Mouse (Mus musculus) embryonic facial prominence, embryonic 10.5 days (tissue): ENCODE results near the gene Ctnnd2. TPM values are rescaled to one million over a fixed set of nuclear protein-coding genes. Genes with fewer than 3 reads are reported as not detected.

Experiments used
- DNase-seq: peaks from one replicate; pipeline ENCODE4 v3.0.0-alpha.2; 2017; ENCODE audit warnings: low spot score
- H3K27ac ChIP-seq: fragments of 300-500 bp; sonication (generic); replicated peaks from 2 replicates; pipeline ENCODE4 v1.5.1; 2016; ENCODE audit warnings: mild to moderate bottlenecking
- H3K27me3 ChIP-seq: fragments of 300-500 bp; sonication (generic); replicated peaks from 2 replicates; pipeline ENCODE4 v1.6.1; 2016; ENCODE audit warnings: low read depth, mild to moderate bottlenecking; ENCODE audit not compliant: poor library complexity, severe bottlenecking
- H3K36me3 ChIP-seq: fragments of 300-500 bp; sonication (generic); replicated peaks from 2 replicates; pipeline ENCODE4 v1.6.1; 2016; ENCODE audit warnings: mild to moderate bottlenecking, moderate library complexity
- H3K4me1 ChIP-seq: fragments of 300-500 bp; sonication (generic); 2 replicates; pipeline ENCODE4 v1.6.1; 2016
- H3K4me3 ChIP-seq: fragments of 300-500 bp; sonication (generic); 2 replicates; pipeline ENCODE4 v1.5.1; 2016; ENCODE audit warnings: mild to moderate bottlenecking, moderate library complexity
- H3K9me3 ChIP-seq: fragments of 300-500 bp; sonication (generic); 2 replicates; pipeline ENCODE4 v1.6.1; 2016; ENCODE audit warnings: mild to moderate bottlenecking
- WGBS: fragments of 180-500 bp; shearing (Covaris S2); methylation state at CpG from one replicate; pipeline ENCODE4 v1.1.7; 2016; 5-methylcytosine and 5-hydroxymethylcytosine counted together
- polyA plus RNA-seq: library from polyadenylated mRNA; unstranded; fragments of >200 nt; fragmentation: Nextera tagmentation; extraction: Ambion mirVana; gene quantifications from 2 replicates; pipeline ENCODE4 v1.2.1, GENCODE M21; 2016

Gene Ctnnd2
- polyA plus RNA-seq, 1 experiment from 2014 or later = 13.3 TPM

DNA sequence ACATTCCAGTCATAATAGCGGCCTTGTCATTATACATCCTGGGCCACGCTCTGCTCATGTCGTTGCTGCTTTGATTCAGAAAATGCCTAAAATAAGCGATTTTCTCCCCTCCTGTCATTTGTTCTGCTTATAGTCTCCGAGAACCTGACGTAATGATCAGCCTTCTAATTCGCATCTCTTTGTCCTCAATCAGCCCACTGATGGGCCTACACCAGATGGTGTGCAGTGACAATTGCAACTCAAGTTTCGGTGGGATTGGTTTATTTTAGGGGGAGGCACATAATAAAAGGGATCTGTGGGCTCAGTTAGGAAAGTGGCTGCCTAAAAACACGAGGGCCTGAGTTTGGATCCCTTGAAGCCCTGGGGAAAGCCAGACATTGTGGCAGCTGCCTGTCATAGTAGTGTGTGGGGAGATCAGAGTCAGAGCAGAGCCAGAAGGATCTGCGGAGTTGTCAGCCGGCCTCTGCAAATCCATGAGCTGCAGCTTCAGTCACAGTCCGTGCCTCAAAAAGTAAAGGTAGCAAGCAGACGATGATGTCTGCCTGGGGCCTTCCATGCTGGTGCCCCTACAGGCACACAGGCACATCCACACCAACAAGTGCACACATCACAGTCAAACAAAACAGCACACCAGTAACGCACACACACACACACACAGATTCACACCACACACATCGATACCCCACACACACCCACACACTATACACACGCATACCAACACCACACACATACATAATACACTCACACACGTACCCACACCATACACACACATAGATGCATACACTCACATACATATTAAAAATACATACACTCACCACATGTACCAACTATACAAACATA lies 655.3 kb downstream of the Ctnnd2 start:
- Histone ChIP-seq H3K9me3 (no peaks in the 10 kb centered on the region), H3K36me3 (no peaks in the 10 kb centered on the region), H3K27ac (no peak overlapping the region), H3K27me3 (no peaks in the 10 kb centered on the region), H3K4me1 (0 out of 2 replicates have a peak, but pooled peaks cover 3% of the 10 kb centered on the region), H3K4me3 (no peak overlapping the region)
- WGBS = 84% methylated on average over 17 of the region's 17 CpGs
- no peak for DNase-seq

DNA sequence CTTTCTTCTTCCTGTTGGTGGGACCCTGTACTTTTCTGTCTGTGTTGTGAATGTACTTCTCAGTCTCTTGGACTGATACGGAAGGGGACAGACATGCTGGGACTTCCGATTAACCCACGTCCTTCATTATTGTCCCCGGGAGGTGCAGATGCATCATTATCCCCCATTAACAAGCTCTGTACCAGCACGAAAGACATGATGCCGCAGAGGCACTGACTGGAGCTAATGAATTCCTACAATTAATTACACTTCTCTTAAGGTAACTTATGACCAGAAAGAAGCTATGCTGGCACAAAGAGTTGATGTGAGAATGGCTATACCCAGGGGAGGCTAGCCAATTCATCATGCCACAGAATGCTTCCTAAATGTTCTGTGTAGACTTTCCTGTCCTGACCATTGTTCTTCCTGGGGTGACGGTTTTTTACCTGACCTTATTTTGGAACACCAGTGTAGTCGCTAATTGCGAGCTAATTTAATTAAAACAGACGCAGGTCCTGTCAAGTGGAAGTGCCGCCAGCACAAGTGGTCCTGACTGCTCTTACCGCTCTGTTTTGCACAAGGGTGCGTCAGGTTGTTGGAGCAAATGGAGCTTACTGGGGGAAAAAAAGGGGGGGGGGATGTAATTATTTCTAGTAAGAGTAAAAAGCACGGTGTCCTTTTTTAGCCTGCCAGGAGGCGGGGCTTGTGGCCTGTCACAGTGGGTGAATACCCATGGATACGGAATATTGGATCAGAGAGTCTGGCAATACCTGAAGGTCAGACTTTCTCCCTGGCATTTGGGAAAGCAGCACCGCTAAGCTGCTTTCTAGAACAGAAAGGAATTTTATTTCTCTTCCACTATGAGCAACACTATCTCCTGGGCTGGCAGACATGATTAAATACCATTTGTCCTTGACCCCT lies 685.1 kb downstream of the Ctnnd2 start:
- no peaks in the 10 kb centered on the region for H3K27me3 ChIP-seq
- no peak overlapping the region for H3K27ac ChIP-seq
- no peaks in the 10 kb centered on the region for H3K9me3 ChIP-seq
- H3K4me3 ChIP-seq = no peak overlapping the region
- WGBS = 84% methylated on average over 17 of the region's 17 CpGs
- no peaks in the 10 kb centered on the region for H3K36me3 ChIP-seq
- DNase-seq = no peak
- H3K4me1 ChIP-seq = no peaks in the 10 kb centered on the region

DNA sequence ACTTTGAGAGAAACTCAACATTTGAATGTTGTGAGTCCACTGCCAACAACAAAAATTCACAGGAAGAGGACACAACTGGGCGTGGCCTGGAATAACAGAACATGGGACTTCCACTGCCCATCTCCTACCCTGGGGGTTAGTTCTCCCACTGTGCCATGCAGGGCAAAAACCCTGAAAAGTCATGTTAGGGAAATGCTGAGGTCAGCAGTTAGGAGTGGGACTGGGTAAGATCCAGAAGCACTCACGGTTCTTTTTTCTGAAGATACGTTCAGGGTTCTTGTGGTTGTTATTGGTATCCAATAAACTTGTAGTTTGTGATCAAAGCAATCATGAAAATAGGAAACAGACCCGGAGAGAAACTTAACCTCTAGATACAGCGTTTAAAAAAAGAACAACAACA lies 695.0 kb downstream of the Ctnnd2 start:
- H3K4me1 ChIP-seq = no peaks in the 10 kb centered on the region
- H3K27ac ChIP-seq = no peak overlapping the region
- H3K9me3 ChIP-seq = no peaks in the 10 kb centered on the region
- no peaks in the 10 kb centered on the region for H3K27me3 ChIP-seq
- H3K4me3 ChIP-seq = no peak overlapping the region
- no peak for DNase-seq
- H3K36me3 ChIP-seq = no peaks in the 10 kb centered on the region
- WGBS = 90% methylated on average over 5 of the region's 5 CpGs

DNA sequence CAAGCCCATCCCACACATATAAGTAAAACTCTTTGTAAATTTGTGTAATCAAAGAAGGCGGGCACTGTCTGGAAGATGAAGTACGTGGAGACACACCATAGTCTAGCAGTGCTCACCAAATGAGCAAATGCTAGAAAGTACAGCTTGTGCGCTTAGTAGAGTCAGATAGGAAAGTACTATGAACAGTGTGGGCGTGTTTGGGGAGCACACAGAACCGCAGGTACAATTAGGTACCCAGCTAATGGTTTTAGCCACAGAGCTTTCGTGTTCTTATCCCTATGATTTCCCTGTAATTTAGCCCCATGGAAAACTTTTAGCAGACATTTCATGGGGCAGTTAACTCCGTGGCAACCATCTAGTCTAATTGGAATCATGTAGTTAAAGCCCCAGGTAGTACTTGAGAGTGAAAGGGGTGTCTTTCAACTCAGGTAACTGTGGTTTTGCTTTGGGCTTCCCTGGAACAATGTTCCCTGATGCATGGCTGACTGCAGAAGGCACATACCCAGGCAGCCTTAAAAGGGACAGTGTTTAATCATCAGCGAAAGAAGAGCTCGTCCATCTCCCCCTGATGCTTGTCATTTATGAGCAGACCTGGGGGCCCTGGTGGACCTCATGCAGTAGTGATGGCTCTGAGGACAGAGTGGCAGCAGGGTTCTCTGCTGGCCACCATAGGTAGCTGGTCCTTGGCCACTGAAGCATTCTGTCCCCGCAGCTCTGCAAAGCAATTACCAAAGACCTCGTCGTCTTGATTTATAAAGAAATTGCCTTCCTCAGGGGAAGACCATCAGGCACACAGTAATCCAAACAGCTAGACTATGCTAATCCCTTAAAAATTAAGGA lies 697.5 kb downstream of the Ctnnd2 start:
- 84% methylated on average over 12 of the region's 12 CpGs for WGBS
- H3K4me1 ChIP-seq = no peaks in the 10 kb centered on the region
- H3K36me3 ChIP-seq = no peaks in the 10 kb centered on the region
- H3K27me3 ChIP-seq = no peaks in the 10 kb centered on the region
- H3K9me3 ChIP-seq = no peaks in the 10 kb centered on the region
- no peak overlapping the region for H3K4me3 ChIP-seq
- DNase-seq = no peak
- H3K27ac ChIP-seq = no peak overlapping the region

DNA sequence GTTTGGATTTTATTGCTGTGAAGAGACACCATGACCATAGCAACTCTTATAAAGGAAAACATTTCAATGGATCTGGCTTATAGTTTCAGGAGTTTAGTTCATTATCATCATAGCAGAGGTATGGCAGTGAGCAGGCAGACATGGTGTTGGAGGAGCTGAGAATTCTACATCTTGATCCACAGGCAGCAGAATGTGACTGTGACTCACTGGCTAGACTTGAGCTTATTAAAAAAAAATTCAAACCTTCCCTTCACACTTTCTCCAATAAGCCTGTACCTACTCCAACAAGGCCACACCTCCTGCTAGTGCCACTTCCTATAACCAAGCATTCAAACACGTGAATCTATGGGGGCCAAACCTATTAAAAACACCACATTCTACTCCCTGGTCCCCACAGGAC lies 703.1 kb downstream of the Ctnnd2 start:
- WGBS = 77% methylated on average over 1 of the region's 1 CpGs
- H3K27me3 ChIP-seq = no peaks in the 10 kb centered on the region

DNA sequence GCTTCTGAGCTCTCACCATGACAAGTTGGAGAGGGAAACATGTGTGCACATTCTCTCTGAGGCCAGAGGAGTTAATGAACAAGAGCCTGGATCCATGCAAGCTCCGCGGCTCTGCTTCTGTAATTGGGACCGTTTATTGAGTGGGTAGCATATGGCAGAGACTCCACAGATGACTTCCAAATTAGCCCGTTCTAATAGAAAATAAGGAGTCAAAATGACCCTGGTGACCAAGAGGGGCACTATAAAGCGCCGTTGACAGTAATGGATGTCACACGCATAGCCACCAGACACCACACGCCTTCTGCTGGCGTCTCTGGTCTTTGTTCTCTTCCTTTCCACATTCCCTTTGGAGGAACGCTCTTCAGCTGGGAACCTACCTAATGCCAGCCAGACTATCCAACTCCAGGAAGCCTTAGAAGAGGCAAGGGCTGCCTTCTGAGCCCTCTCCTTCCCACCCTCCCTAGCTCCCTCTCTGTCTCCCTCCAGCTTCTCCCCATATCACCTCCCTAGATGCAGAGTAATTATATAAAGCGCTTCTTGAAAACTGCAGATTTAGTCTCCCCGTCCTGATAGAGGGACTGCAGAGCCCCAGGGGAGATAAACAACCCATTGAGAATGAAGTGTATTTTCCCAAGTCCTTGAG lies 712.4 kb downstream of the Ctnnd2 start:
- Histone ChIP-seq H3K4me1 (no peaks in the 10 kb centered on the region), H3K27me3 (no peaks in the 10 kb centered on the region), H3K4me3 (no peak overlapping the region), H3K36me3 (no peaks in the 10 kb centered on the region), H3K27ac (no peak overlapping the region), H3K9me3 (no peaks in the 10 kb centered on the region)
- DNase-seq = no peak
- WGBS = 86% methylated on average over 12 of the region's 12 CpGs

More for the DNA sequence above, 703.1 kb downstream of the Ctnnd2 start:
- Histone ChIP-seq H3K27ac (no peak overlapping the region), H3K4me1 (no peaks in the 10 kb centered on the region), H3K36me3 (no peaks in the 10 kb centered on the region), H3K9me3 (no peaks in the 10 kb centered on the region), H3K4me3 (no peak overlapping the region)
- no peak for DNase-seq

DNA sequence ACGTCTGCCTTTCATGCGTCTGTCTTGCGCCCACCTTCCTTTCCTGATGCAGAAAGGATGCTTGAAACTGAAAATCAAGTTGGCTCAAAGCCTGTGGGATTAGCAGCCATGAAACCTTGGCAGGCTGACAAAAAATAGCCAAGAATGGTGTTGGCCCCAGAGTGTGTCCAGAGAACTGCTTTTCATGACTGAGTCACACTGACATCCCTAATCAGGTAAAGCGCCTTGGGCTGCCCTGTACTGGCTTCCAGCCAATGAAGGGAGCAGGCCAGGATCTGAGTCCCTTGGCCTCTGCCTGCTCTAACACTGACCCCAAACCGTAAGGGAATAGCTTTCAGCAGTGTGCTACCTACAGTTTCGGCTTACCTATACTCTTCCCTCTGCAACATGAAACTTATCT lies 713.0 kb downstream of the Ctnnd2 start:
- 85% methylated on average over 6 of the region's 6 CpGs for WGBS
- no peaks in the 10 kb centered on the region for H3K36me3 ChIP-seq
- H3K4me3 ChIP-seq = no peak overlapping the region
- no peak overlapping the region for H3K27ac ChIP-seq
- no peaks in the 10 kb centered on the region for H3K9me3 ChIP-seq
- no peaks in the 10 kb centered on the region for H3K27me3 ChIP-seq
- H3K4me1 ChIP-seq = no peaks in the 10 kb centered on the region
- no peak for DNase-seq

DNA sequence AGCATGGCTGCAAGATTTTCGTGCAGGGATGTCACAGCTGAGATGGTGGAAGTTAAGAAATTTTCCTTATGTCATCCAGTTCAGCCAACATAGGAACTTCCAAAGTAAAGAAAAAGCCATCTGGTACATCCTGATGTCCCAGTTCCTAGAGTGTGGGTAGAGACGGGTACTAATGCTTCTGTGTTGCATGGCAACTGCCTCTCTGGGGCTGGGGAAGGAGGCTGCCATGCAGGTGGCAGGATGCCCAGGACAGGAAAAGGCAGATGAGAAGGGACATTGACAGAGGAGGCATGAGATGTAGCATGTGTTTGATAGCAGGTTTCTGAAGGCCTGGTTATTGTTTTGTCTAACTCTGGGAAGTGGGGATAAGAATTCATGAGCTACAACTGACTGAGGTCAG lies 715.2 kb downstream of the Ctnnd2 start:
- Histone ChIP-seq H3K27me3 (no peaks in the 10 kb centered on the region), H3K27ac (no peak overlapping the region), H3K9me3 (no peaks in the 10 kb centered on the region), H3K36me3 (no peaks in the 10 kb centered on the region), H3K4me3 (no peak overlapping the region), H3K4me1 (no peaks in the 10 kb centered on the region)
- DNase-seq = no peak
- WGBS = 83% methylated on average over 2 of the region's 2 CpGs

DNA sequence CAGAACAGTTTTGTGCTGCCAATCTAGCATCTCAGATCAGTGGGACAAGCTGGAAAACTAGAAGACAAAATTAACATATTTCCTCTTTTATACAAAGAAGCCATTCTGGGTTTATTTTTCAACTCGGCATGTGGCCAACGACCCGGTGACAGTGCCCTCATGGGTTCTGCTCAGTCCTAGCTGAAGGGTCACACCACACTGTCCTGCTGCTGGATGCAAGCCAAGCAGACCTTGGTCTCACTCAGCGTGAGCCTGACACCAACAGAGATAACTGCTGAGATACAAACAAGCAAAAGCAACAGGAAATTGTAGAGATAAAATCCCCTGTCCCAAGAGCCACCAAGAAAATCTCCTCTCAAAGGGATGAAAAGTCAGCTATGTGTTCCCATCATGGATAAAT lies 719.6 kb downstream of the Ctnnd2 start:
- no peaks in the 10 kb centered on the region for H3K9me3 ChIP-seq
- WGBS = 66% methylated on average over 4 of the region's 4 CpGs
- H3K27ac ChIP-seq = no peak overlapping the region
- no peaks in the 10 kb centered on the region for H3K4me1 ChIP-seq
- no peak for DNase-seq
- no peaks in the 10 kb centered on the region for H3K36me3 ChIP-seq
- H3K27me3 ChIP-seq = no peaks in the 10 kb centered on the region
- H3K4me3 ChIP-seq = no peak overlapping the region

DNA sequence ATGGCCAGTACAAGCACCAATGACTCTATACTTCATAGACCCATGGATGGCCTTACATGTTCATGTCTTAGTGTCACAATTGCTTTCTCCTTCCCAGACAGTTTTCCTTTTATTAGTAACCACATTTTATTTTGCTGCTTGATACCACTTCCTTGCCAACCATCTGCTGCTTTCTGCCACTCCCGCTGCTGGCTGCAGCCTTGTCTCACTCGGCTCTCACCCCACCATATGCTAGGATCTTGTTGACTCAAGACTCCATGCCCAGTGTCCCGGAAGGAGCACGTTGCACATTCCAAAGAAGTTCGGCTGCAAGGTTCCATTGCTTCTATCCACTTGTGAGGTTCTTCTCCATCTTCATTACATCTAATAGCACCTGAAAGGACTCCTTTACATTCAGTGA lies 722.7 kb downstream of the Ctnnd2 start:
- Histone ChIP-seq H3K27ac (no peak overlapping the region), H3K4me3 (no peak overlapping the region), H3K36me3 (no peaks in the 10 kb centered on the region), H3K4me1 (no peaks in the 10 kb centered on the region), H3K27me3 (no peaks in the 10 kb centered on the region), H3K9me3 (no peaks in the 10 kb centered on the region)
- DNase-seq = no peak
- WGBS = 88% methylated on average over 5 of the region's 5 CpGs

DNA sequence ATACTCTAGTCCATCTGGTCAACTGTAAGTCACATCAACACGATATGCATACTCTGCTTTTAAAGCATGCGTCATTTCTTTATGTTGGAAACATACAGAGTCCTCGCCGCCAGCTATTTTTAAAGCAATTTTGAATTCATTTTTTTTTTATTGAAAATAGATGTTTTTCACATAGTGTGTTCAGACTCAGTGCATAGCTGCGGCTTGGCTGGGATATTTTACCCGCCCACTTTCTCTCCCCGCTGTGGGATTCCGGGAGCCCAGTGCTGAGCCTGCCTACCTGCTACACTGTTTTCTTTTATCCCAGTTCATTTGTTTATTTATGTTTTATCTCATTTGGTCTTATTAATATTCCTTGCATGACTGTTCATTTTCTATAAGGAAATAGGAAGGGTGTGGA lies 724.9 kb downstream of the Ctnnd2 start:
- DNase-seq = no peak
- H3K4me1 ChIP-seq = no peaks in the 10 kb centered on the region
- no peaks in the 10 kb centered on the region for H3K9me3 ChIP-seq
- no peaks in the 10 kb centered on the region for H3K36me3 ChIP-seq
- WGBS = 94% methylated on average over 8 of the region's 8 CpGs
- no peaks in the 10 kb centered on the region for H3K27me3 ChIP-seq
- H3K27ac ChIP-seq = no peak overlapping the region
- no peak overlapping the region for H3K4me3 ChIP-seq

DNA sequence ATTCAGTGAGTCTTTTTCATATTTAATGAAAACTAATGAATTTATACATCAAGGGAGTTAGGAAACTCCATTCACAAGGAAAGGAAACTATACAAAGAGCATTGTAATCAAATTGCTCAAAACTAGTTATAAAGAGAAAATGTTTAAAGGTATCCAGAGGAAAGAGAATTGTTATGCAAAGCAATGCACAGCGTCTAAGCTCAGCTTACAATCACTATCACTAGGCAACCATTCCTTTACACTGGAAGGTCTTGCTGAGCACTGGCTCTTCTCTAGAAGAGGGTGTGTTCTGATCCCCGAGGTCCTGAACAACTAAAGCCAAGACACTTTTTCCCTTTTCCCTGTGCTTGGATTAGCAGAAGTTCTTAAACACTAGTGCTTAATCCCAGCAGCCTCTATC lies 735.6 kb downstream of the Ctnnd2 start:
- Histone ChIP-seq H3K27ac (no peak overlapping the region), H3K27me3 (no peaks in the 10 kb centered on the region), H3K9me3 (no peaks in the 10 kb centered on the region), H3K4me3 (no peak overlapping the region), H3K36me3 (no peaks in the 10 kb centered on the region), H3K4me1 (no peaks in the 10 kb centered on the region)
- DNase-seq = no peak
- 23% methylated on average over 2 of the region's 2 CpGs for WGBS
